Mouse (Mus musculus): ENCODE data around the gene Trappc10. TPM values are rescaled to one million over a fixed set of nuclear protein-coding genes. Genes with fewer than 3 reads are reported as not detected.

Gene Trappc10
- polyA plus RNA-seq, 1 experiment from 2014 or later, result 16.4 TPM

DNA sequence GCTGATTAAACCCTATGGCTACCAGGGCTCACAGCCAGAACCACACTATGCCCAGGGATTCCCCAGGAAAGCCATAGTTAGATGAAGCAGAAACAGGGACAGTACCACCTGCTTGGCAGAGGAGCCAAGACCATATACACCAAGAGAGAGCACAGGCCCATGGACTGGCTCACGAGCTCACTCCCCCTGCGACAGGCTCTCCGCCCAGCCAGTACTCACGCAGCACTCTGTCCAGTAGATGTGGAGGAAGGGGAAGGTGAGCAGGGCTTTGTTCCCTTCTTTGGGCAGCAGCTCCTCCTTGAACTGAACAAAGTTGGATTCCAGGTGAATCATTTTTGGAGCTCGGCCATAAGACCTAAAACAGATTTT is 15.9 kb downstream of the Trappc10 start:
- no peaks in the 10 kb centered on the region for H3K27me3 ChIP-seq (ENCODE audit: control insufficient read depth, insufficient read depth, low read length)
- no peak overlapping the region for H3K9ac ChIP-seq (ENCODE audit: low read depth, low read length)
- no peak overlapping the region for H3K4me3 ChIP-seq (ENCODE audit: low read depth, low read length)
- peaks cover 11% of the 10 kb centered on the region; the same call in 1 of the 2 replicates for H3K36me3 ChIP-seq (ENCODE audit: control insufficient read depth, insufficient read depth, low read length)
- H3K4me2 ChIP-seq, result no peak overlapping the region
- 86% methylated on average over 5 of the region's 5 CpGs for WGBS (ENCODE audit: insufficient replicate concordance)
- H3K9me3 ChIP-seq (replicated peaks; ENCODE audit: control insufficient read depth, low read length), result no peaks in the 10 kb centered on the region
- ATAC-seq (replicated peaks; ENCODE audit: insufficient number of reproducible peaks, low FRiP score, low TSS enrichment), result no peak
- no peaks in the 10 kb centered on the region for H3K4me1 ChIP-seq (ENCODE audit: control insufficient read depth, insufficient read depth, low read length)
- no peak overlapping the region for H3K27ac ChIP-seq (ENCODE audit: low read depth, low read length)

GRCm38 (mm10) chr10:78227875-78228559 is 16.4 kb downstream of the Trappc10 start:
- Histone ChIP-seq H3K9ac (ENCODE audit: low read depth, low read length) (no peak overlapping the region), H3K4me1 (ENCODE audit: control insufficient read depth, insufficient read depth, low read length) (no peaks in the 10 kb centered on the region), H3K9me3 (replicated peaks; ENCODE audit: control insufficient read depth, low read length) (no peaks in the 10 kb centered on the region), H3K4me3 (ENCODE audit: low read depth, low read length) (no peak overlapping the region), H3K4me2 (no peak overlapping the region), H3K27ac (ENCODE audit: low read depth, low read length) (no peak overlapping the region), H3K36me3 (ENCODE audit: control insufficient read depth, insufficient read depth, low read length) (peaks cover 11% of the 10 kb centered on the region; the same call in 1 of the 2 replicates), H3K27me3 (ENCODE audit: control insufficient read depth, insufficient read depth, low read length) (no peaks in the 10 kb centered on the region)
- 92% methylated on average over 8 of the region's 8 CpGs for WGBS (ENCODE audit: insufficient replicate concordance)
- ATAC-seq (replicated peaks; ENCODE audit: insufficient number of reproducible peaks, low FRiP score, low TSS enrichment), result no peak

DNA sequence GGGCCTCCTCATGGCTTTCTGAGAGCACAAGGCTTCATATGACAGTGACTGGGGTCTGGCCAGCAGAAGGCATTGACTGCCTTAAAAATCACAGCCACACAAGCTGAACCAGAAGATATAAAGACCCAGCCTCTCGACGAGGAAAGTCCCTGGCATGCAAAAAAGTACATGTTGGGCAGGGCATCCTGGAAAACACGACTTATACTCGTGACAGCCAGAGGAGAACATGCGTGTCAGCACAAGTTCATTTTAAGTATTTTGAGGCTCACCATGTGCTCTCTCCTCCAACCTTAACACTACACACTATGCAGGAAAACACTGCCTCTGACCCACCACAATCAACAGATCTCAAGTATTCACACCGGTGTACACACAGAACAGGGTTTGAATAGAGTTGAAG is 20.3 kb downstream of the Trappc10 start:
- no peak overlapping the region for H3K27ac ChIP-seq (ENCODE audit: low read depth, low read length)
- H3K9me3 ChIP-seq (replicated peaks; ENCODE audit: control insufficient read depth, low read length), result no peaks in the 10 kb centered on the region
- H3K4me2 ChIP-seq, result no peak overlapping the region
- peaks cover 13% of the 10 kb centered on the region for H3K36me3 ChIP-seq (ENCODE audit: control insufficient read depth, insufficient read depth, low read length)
- no peak overlapping the region for H3K9ac ChIP-seq (ENCODE audit: low read depth, low read length)
- no peak for ATAC-seq (replicated peaks; ENCODE audit: insufficient number of reproducible peaks, low FRiP score, low TSS enrichment)
- H3K27me3 ChIP-seq (ENCODE audit: control insufficient read depth, insufficient read depth, low read length), result no peaks in the 10 kb centered on the region
- no peak overlapping the region for H3K4me3 ChIP-seq (ENCODE audit: low read depth, low read length)
- H3K4me1 ChIP-seq (ENCODE audit: control insufficient read depth, insufficient read depth, low read length), result no peaks in the 10 kb centered on the region
- 93% methylated on average over 6 of the region's 6 CpGs for WGBS (ENCODE audit: insufficient replicate concordance)

GRCm38 (mm10) chr10:78222908-78223307 is 21.5 kb downstream of the Trappc10 start:
- no peak for ATAC-seq (replicated peaks; ENCODE audit: insufficient number of reproducible peaks, low FRiP score, low TSS enrichment)
- H3K4me2 ChIP-seq, result no peak overlapping the region
- H3K27ac ChIP-seq (ENCODE audit: low read depth, low read length), result no peak overlapping the region
- 79% methylated on average over 4 of the region's 4 CpGs for WGBS (ENCODE audit: insufficient replicate concordance)
- H3K36me3 ChIP-seq (ENCODE audit: control insufficient read depth, insufficient read depth, low read length), result peaks cover 9% of the 10 kb centered on the region
- H3K4me1 ChIP-seq (ENCODE audit: control insufficient read depth, insufficient read depth, low read length), result no peaks in the 10 kb centered on the region
- H3K9me3 ChIP-seq (replicated peaks; ENCODE audit: control insufficient read depth, low read length), result no peaks in the 10 kb centered on the region
- no peaks in the 10 kb centered on the region for H3K27me3 ChIP-seq (ENCODE audit: control insufficient read depth, insufficient read depth, low read length)
- no peak overlapping the region for H3K9ac ChIP-seq (ENCODE audit: low read depth, low read length)
- no peak overlapping the region for H3K4me3 ChIP-seq (ENCODE audit: low read depth, low read length)

- Histone ChIP-seq H3K27me3 (ENCODE audit: control insufficient read depth, insufficient read depth, low read length) (no peaks in the 10 kb centered on the region), H3K36me3 (ENCODE audit: control insufficient read depth, insufficient read depth, low read length) (peaks cover 11% of the 10 kb centered on the region), H3K27ac (ENCODE audit: low read depth, low read length) (no peak overlapping the region), H3K9me3 (replicated peaks; ENCODE audit: control insufficient read depth, low read length) (no peaks in the 10 kb centered on the region), H3K4me3 (ENCODE audit: low read depth, low read length) (no peak overlapping the region), H3K4me2 (no peak overlapping the region), H3K4me1 (ENCODE audit: control insufficient read depth, insufficient read depth, low read length) (no peaks in the 10 kb centered on the region), H3K9ac (ENCODE audit: low read depth, low read length) (no peak overlapping the region)
- no peak for ATAC-seq (replicated peaks; ENCODE audit: insufficient number of reproducible peaks, low FRiP score, low TSS enrichment)
- 84% methylated on average over 7 of the region's 7 CpGs for WGBS (ENCODE audit: insufficient replicate concordance)
These were observed 23.1 kb downstream of the Trappc10 start for GRCm38 (mm10) chr10:78221315-78221714.

- Histone ChIP-seq H3K27me3 (ENCODE audit: control insufficient read depth, insufficient read depth, low read length) (no peaks in the 10 kb centered on the region), H3K9me3 (replicated peaks; ENCODE audit: control insufficient read depth, low read length) (no peaks in the 10 kb centered on the region), H3K9ac (ENCODE audit: low read depth, low read length) (no peak overlapping the region), H3K27ac (ENCODE audit: low read depth, low read length) (no peak overlapping the region), H3K4me3 (ENCODE audit: low read depth, low read length) (no peak overlapping the region), H3K4me1 (ENCODE audit: control insufficient read depth, insufficient read depth, low read length) (no peaks in the 10 kb centered on the region), H3K4me2 (no peak overlapping the region), H3K36me3 (ENCODE audit: control insufficient read depth, insufficient read depth, low read length) (peaks cover 16% of the 10 kb centered on the region)
- ATAC-seq (replicated peaks; ENCODE audit: insufficient number of reproducible peaks, low FRiP score, low TSS enrichment), result no peak
- whole genome bisulfite sequencing (ENCODE audit: insufficient replicate concordance), result 96% methylated on average over 1 of the region's 1 CpGs
These were observed 24.9 kb downstream of the Trappc10 start for GRCm38 (mm10) chr10:78219528-78219927.

DNA sequence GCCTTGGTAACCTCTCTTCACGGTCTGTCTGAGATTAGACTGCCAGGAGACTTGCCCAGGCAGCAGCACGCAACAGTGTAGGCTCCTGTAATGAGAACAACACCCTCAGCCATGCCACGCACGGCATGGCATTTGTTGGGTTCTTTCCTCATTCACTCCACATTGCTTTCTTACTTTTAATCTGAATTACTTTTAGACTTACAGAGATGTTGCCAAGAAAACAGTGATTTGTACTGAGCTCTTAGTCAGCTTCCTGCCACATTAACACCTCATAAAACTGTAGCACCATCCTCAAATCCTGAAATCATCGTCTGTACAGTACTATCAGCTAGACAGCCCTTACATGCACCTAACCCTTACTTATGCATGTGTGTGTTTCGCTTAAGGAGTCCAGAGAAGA is 25.9 kb downstream of the Trappc10 start:
- H3K27ac ChIP-seq (ENCODE audit: low read depth, low read length), result no peak overlapping the region
- H3K9ac ChIP-seq (ENCODE audit: low read depth, low read length), result no peak overlapping the region
- 90% methylated on average over 6 of the region's 6 CpGs for WGBS (ENCODE audit: insufficient replicate concordance)
- H3K27me3 ChIP-seq (ENCODE audit: control insufficient read depth, insufficient read depth, low read length), result no peaks in the 10 kb centered on the region
- H3K36me3 ChIP-seq (ENCODE audit: control insufficient read depth, insufficient read depth, low read length), result peaks cover 22% of the 10 kb centered on the region
- no peak overlapping the region for H3K4me3 ChIP-seq (ENCODE audit: low read depth, low read length)
- no peak overlapping the region for H3K4me2 ChIP-seq
- H3K9me3 ChIP-seq (replicated peaks; ENCODE audit: control insufficient read depth, low read length), result no peaks in the 10 kb centered on the region
- H3K4me1 ChIP-seq (ENCODE audit: control insufficient read depth, insufficient read depth, low read length), result no peaks in the 10 kb centered on the region
- ATAC-seq (replicated peaks; ENCODE audit: insufficient number of reproducible peaks, low FRiP score, low TSS enrichment), result no peak

- H3K9me3 ChIP-seq (replicated peaks; ENCODE audit: control insufficient read depth, low read length), result no peaks in the 10 kb centered on the region
- H3K4me1 ChIP-seq (ENCODE audit: control insufficient read depth, insufficient read depth, low read length), result no peaks in the 10 kb centered on the region
- WGBS (ENCODE audit: insufficient replicate concordance), result 79% methylated on average over 6 of the region's 6 CpGs
- H3K36me3 ChIP-seq (ENCODE audit: control insufficient read depth, insufficient read depth, low read length), result peaks cover 27% of the 10 kb centered on the region
- H3K27me3 ChIP-seq (ENCODE audit: control insufficient read depth, insufficient read depth, low read length), result no peaks in the 10 kb centered on the region
- no peak for ATAC-seq (replicated peaks; ENCODE audit: insufficient number of reproducible peaks, low FRiP score, low TSS enrichment)
- no peak overlapping the region for H3K4me2 ChIP-seq
- H3K4me3 ChIP-seq (ENCODE audit: low read depth, low read length), result no peak overlapping the region
- H3K27ac ChIP-seq (ENCODE audit: low read depth, low read length), result no peak overlapping the region
- no peak overlapping the region for H3K9ac ChIP-seq (ENCODE audit: low read depth, low read length)
These were observed 27.9 kb downstream of the Trappc10 start for GRCm38 (mm10) chr10:78216376-78217083.

DNA sequence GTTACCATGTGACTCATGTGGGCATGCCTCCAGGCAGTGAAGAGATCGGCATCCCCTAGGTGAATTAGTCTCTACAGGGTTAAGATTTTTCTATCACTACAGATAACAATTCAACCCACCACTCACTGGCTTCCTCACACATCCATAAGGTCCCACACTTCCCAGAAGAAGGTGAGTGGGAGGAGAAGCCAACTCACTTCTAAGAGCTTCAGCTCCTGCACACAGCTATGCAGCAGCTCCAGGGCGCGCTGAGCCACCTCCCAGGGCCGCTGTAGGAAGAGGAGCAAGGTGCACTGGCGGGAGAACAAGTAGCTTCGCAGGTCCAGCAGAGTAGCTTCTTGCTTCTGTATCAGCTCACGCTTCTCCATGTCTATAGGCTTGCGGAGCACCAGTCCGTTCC is 30.1 kb downstream of the Trappc10 start:
- ATAC-seq (replicated peaks; ENCODE audit: insufficient number of reproducible peaks, low FRiP score, low TSS enrichment), result no peak
- no peaks in the 10 kb centered on the region for H3K9me3 ChIP-seq (replicated peaks; ENCODE audit: control insufficient read depth, low read length)

More for the DNA sequence above, 30.1 kb downstream of the Trappc10 start:
- H3K27ac ChIP-seq (ENCODE audit: low read depth, low read length), result no peak overlapping the region
- H3K4me2 ChIP-seq, result no peak overlapping the region
- 89% methylated on average over 9 of the region's 9 CpGs for WGBS (ENCODE audit: insufficient replicate concordance)
- no peaks in the 10 kb centered on the region for H3K27me3 ChIP-seq (ENCODE audit: control insufficient read depth, insufficient read depth, low read length)
- no peaks in the 10 kb centered on the region for H3K4me1 ChIP-seq (ENCODE audit: control insufficient read depth, insufficient read depth, low read length)
- H3K36me3 ChIP-seq (ENCODE audit: control insufficient read depth, insufficient read depth, low read length), result peaks cover 28% of the 10 kb centered on the region
- no peak overlapping the region for H3K4me3 ChIP-seq (ENCODE audit: low read depth, low read length)
- no peak overlapping the region for H3K9ac ChIP-seq (ENCODE audit: low read depth, low read length)

All from heart, embryonic 11.5 days (tissue).